Mouse (Mus musculus) embryonic facial prominence, embryonic 11.5 days (tissue): ENCODE measurements around the gene Sf1. TPM values are rescaled to one million over a fixed set of nuclear protein-coding genes. Genes with fewer than 3 reads are reported as not detected.
A peak's percentile ranks its signal among the peaks of the same experiment; 100 is the strongest.

ENCODE experiments used
- ATAC-seq: fragments of 200-750 bp; cut with Nextera tagmentation; replicated peaks from 2 replicates; pipeline ENCODE4 v1.8.0; 2017; ENCODE audit warnings: low read depth; ENCODE audit not compliant: insufficient number of reproducible peaks, low FRiP score, low TSS enrichment
- DNase-seq: peaks from one replicate; pipeline ENCODE4 v3.0.0-alpha.2; 2015; ENCODE audit warnings: low spot score
- H3K27ac ChIP-seq: fragments of 300-500 bp; sonication (generic); replicated peaks from 2 replicates; pipeline ENCODE4 v1.5.1; 2014; ENCODE audit warnings: mild to moderate bottlenecking, low read depth, low read length, control low read depth
- H3K27me3 ChIP-seq: fragments of 300-500 bp; sonication (generic); 2 replicates; pipeline ENCODE4 v1.6.1; 2014; ENCODE audit warnings: mild to moderate bottlenecking, low read length, moderate library complexity, mixed read lengths; ENCODE audit not compliant: control insufficient read depth, insufficient read depth
- H3K36me3 ChIP-seq: fragments of 300-500 bp; sonication (generic); replicated peaks from 2 replicates; pipeline ENCODE4 v1.6.1; 2014; ENCODE audit warnings: low read depth, mild to moderate bottlenecking, low read length, moderate library complexity, mixed read lengths; ENCODE audit not compliant: control insufficient read depth, insufficient read depth
- H3K4me1 ChIP-seq: fragments of 300-500 bp; sonication (generic); 2 replicates; pipeline ENCODE4 v1.6.1; 2014; ENCODE audit warnings: low read length, mixed read lengths; ENCODE audit not compliant: control insufficient read depth, insufficient read depth
- H3K4me2 ChIP-seq: fragments of 300-500 bp; sonication (generic); 2 replicates; pipeline ENCODE4 v1.6.1; 2014; ENCODE audit warnings: low read depth, mild to moderate bottlenecking, control low read depth, low read length, moderate library complexity
- H3K4me3 ChIP-seq: fragments of 300-500 bp; sonication (generic); 2 replicates; pipeline ENCODE4 v1.5.1; 2014; ENCODE audit warnings: low read depth, low read length, control low read depth
- H3K9ac ChIP-seq: fragments of 300-500 bp; sonication (generic); replicated peaks from 2 replicates; pipeline ENCODE4 v1.6.1; 2014; ENCODE audit warnings: mild to moderate bottlenecking, control low read depth, low read length
- H3K9me3 ChIP-seq: fragments of 300-500 bp; sonication (generic); replicated peaks from 2 replicates; pipeline ENCODE4 v1.6.1; 2016; ENCODE audit warnings: mild to moderate bottlenecking, low read length, inconsistent platforms, mixed read lengths; ENCODE audit not compliant: control insufficient read depth
- WGBS: fragments of 180-500 bp; shearing (Covaris S2); extraction: QIAGEN DNeasy Blood & Tissue Kit; methylation state at CpG from one replicate; pipeline ENCODE4 v1.1.7; 2014; 5-methylcytosine and 5-hydroxymethylcytosine counted together
- polyA plus RNA-seq: library from polyadenylated mRNA; unstranded; fragments of >200 nt; fragmentation: Nextera tagmentation; extraction: Ambion mirVana; gene quantifications from 2 replicates; pipeline ENCODE4 v1.2.1, GENCODE M21; 2014

Gene Sf1
- polyA plus RNA-seq, 1 experiment from 2014 or later = 157 TPM

- no peak overlapping the region for H3K27ac ChIP-seq
- H3K9ac ChIP-seq = no peak overlapping the region
- H3K4me1 ChIP-seq = no peaks in the 10 kb centered on the region
- WGBS = 47% methylated on average over 16 of the region's 16 CpGs
- DNase-seq (no peak), ATAC-seq (no peak)
- no peak overlapping the region for H3K4me2 ChIP-seq
- H3K27me3 ChIP-seq = no peaks in the 10 kb centered on the region; the same call in 1 of the 2 replicates
- H3K36me3 ChIP-seq = no peaks in the 10 kb centered on the region
- H3K9me3 ChIP-seq = no peaks in the 10 kb centered on the region
- H3K4me3 ChIP-seq = no peak overlapping the region
Observed at GRCm38 (mm10) chr19:6407816-6408510, 44.5 kb downstream of the Sf1 start.

DNA sequence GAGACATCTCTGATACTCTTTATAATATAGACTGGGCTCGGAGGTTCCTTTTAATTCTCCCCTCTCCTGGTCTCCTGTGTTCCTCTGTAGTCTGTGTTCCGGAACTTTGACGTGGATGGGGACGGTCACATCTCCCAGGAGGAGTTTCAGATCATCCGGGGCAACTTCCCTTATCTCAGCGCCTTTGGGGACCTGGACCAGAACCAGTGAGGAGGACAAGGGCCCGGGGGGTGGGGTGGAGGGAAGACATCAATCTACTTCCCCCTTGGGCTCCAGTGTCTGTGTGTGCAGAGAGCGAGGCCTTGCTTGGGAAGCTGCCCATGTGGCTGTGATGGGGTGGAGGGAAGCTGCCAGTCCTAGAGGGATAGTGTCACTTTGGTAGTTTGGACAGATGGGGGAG lies 45.3 kb downstream of the Sf1 start:
- H3K4me1 ChIP-seq = no peaks in the 10 kb centered on the region
- WGBS = 82% methylated on average over 8 of the region's 8 CpGs
- H3K27ac ChIP-seq = no peak overlapping the region
- H3K4me2 ChIP-seq = no peak overlapping the region
- H3K36me3 ChIP-seq = no peaks in the 10 kb centered on the region
- no peaks in the 10 kb centered on the region; the same call in 1 of the 2 replicates for H3K27me3 ChIP-seq
- no peaks in the 10 kb centered on the region for H3K9me3 ChIP-seq
- ATAC-seq = no peak
- no peak overlapping the region for H3K4me3 ChIP-seq
- no peak overlapping the region for H3K9ac ChIP-seq
- no peak for DNase-seq

DNA sequence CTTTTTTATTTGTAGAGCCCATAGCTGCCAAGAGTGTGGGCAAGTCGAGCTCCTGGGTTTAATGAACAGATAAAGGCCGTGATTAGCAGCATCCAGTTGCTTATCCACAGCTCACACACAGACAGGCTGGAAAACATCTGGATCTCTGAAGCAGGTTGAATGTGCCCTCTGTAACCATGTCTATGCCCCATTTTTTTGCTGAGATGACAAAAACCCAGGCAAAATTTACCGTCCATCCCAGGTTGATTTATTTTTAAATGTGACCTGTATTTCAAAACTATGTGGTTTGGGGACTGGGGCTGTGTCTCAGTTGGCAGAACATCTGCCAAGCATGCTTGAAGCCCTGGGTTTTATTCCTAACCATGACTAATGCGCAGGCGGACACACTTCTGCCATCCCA lies 45.7 kb downstream of the Sf1 start:
- Histone ChIP-seq H3K4me2 (no peak overlapping the region), H3K27me3 (no peaks in the 10 kb centered on the region), H3K27ac (no peak overlapping the region), H3K9me3 (no peaks in the 10 kb centered on the region), H3K36me3 (no peaks in the 10 kb centered on the region), H3K4me1 (no peaks in the 10 kb centered on the region), H3K9ac (no peak overlapping the region), H3K4me3 (no peak overlapping the region)
- ATAC-seq = no peak
- DNase-seq = no peak
- WGBS = 75% methylated on average over 5 of the region's 5 CpGs

GRCm38 (mm10) chr19:6409936-6410335 lies 46.4 kb downstream of the Sf1 start:
- Histone ChIP-seq H3K27me3 (no peaks in the 10 kb centered on the region), H3K4me2 (no peak overlapping the region), H3K4me3 (no peak overlapping the region), H3K9me3 (no peaks in the 10 kb centered on the region), H3K9ac (no peak overlapping the region), H3K4me1 (no peaks in the 10 kb centered on the region), H3K36me3 (no peaks in the 10 kb centered on the region), H3K27ac (no peak overlapping the region)
- 76% methylated on average over 5 of the region's 5 CpGs for WGBS
- ATAC-seq (no peak), DNase-seq (no peak)

- ATAC-seq (no peak), DNase-seq (no peak)
- H3K9ac ChIP-seq = no peak overlapping the region
- 61% methylated on average over 14 of the region's 14 CpGs for WGBS
- no peak overlapping the region for H3K4me3 ChIP-seq
- H3K27ac ChIP-seq = no peak overlapping the region
- H3K9me3 ChIP-seq = no peaks in the 10 kb centered on the region
- H3K4me2 ChIP-seq = no peak overlapping the region
- peaks cover 8% of the 10 kb centered on the region; the same call in 1 of the 2 replicates for H3K4me1 ChIP-seq
- no peaks in the 10 kb centered on the region for H3K36me3 ChIP-seq
- no peaks in the 10 kb centered on the region; the same call in 1 of the 2 replicates for H3K27me3 ChIP-seq
Observed at GRCm38 (mm10) chr19:6412798-6413197, 49.3 kb downstream of the Sf1 start.

- WGBS = 37% methylated on average over 6 of the region's 6 CpGs
- no peaks in the 10 kb centered on the region for H3K36me3 ChIP-seq
- DNase-seq = no peak
- ATAC-seq = no peak
- H3K4me3 ChIP-seq = no peak overlapping the region
- peaks cover 19% of the 10 kb centered on the region for H3K27me3 ChIP-seq
- no peak overlapping the region for H3K27ac ChIP-seq
- no peak overlapping the region for H3K9ac ChIP-seq
- no peak overlapping the region for H3K4me2 ChIP-seq
- peaks cover 10% of the 10 kb centered on the region; the same call in 1 of the 2 replicates for H3K4me1 ChIP-seq
- no peaks in the 10 kb centered on the region for H3K9me3 ChIP-seq
Observed at GRCm38 (mm10) chr19:6415454-6415853, 52.0 kb downstream of the Sf1 start.

DNA sequence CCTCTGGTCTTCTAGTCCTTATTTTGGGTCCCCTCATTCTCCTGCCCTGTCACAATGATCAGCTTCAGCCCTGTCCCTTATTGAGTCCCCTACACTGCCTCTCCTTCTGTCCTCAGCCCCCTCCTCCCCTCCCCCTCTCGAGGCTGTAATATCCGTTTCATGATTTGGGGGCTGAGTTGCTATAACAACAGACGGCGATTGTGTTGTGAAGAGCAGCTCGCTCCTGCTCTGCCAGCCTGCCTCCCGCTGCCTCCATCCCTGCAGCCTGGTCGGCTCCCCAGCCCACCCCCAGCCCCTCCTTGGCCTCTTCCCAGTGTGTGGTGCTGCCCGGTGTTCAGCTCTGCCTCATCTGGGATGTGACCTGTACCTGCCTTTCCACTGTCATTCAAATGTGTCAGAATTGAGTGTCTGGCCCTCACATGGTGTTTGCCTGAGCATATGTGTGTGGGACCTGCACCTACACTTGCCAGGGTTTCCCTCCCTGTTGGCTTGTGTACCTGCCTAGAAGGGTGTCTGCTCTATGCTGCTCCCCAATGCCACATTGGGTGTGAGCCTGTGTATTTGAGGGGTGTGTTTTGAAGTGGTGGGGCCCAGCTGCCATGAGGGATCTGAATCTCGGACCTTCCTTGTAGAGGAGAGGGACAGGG lies 52.8 kb downstream of the Sf1 start:
- ATAC-seq (peak; percentile 25; the same call in 1 of the 2 replicates), DNase-seq (peak; percentile 64)
- Histone ChIP-seq H3K4me2 (0 out of 2 replicates have a peak overlapping the region, but pooled peaks have one; percentile 22), H3K4me3 (no peak overlapping the region), H3K27me3 (peaks cover 27% of the 10 kb centered on the region), H3K27ac (no peak overlapping the region), H3K4me1 (peaks cover 10% of the 10 kb centered on the region; the same call in 1 of the 2 replicates), H3K9me3 (no peaks in the 10 kb centered on the region), H3K9ac (no peak overlapping the region; the same call in 1 of the 2 replicates), H3K36me3 (no peaks in the 10 kb centered on the region)
- 4% methylated on average over 9 of the region's 9 CpGs for WGBS
